Mouse (Mus musculus) E14TG2a.4 (cell line): ENCODE data around the gene Acot1.

Experiments
- CTCF ChIP-seq: conservative IDR thresholded peaks from 2 replicates; pipeline ENCODE4 v1.5.1; 2014; ENCODE audit warnings: low read length
- NANOG ChIP-seq: IDR thresholded peaks from 2 replicates; pipeline ENCODE4 v1.6.1; 2014; ENCODE audit warnings: borderline replicate concordance, low read length, mixed read lengths
- POU5F1 ChIP-seq: IDR thresholded peaks from 2 replicates; pipeline ENCODE4 v1.6.1; 2014; ENCODE audit warnings: low read length, borderline replicate concordance

GRCm38 (mm10) chr12:84053679-84054391 is 44.5 kb downstream of the Acot1 start:
- TF ChIP-seq CTCF (no peak), NANOG (no peak), POU5F1 (no peak)
